Mouse (Mus musculus) erythroblast, embryonic 14.5 days (primary cell): ENCODE results near the gene Pde11a.

ENCODE experiments used
- GATA1 ChIP-seq: IDR thresholded peaks from 2 replicates; pipeline ENCODE4 v1.6.1; 2012; ENCODE audit warnings: low read length, inconsistent platforms, mixed read lengths
- TAL1 ChIP-seq: IDR thresholded peaks from 3 replicates; pipeline ENCODE4 v1.6.1; 2012; ENCODE audit warnings: low read length, inconsistent platforms, mixed read lengths

DNA sequence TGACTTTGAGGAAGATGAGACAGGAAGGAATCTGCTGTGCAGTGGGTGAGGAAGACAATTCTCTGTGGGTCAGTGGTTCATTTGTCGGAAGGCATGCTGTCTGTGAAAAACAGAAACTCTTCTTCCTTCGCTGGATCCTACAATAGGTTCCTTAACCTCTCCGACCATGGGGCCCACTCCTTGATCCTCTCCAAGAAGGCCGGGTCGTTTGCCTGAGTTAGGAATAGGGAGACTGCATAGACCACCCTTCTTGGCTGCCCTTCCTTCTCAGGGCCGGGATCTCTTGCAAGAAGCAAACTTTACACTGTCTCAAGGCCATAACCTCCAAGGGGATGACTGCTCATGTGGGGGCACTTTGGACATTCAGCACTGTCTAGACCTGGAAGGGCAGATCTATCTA, 19.3 kb downstream of the Pde11a start:
- TF ChIP-seq TAL1: no peak
- no peak for TF ChIP-seq GATA1
